Mouse (Mus musculus) spleen, adult 18-20 months (tissue): ENCODE results near the gene Pgrmc2.

Experiments used
- DNase-seq, 2 experiments: peaks; one replicate each; pipeline ENCODE4 v3.0.0; 2022; ENCODE audit warnings: mixed read lengths in 2 of 2

The Pgrmc2 gene

GRCm38 (mm10) chr3:41070519-41070918 is 12.3 kb downstream of the Pgrmc2 start:
- DNase-seq, result no peak

DNA sequence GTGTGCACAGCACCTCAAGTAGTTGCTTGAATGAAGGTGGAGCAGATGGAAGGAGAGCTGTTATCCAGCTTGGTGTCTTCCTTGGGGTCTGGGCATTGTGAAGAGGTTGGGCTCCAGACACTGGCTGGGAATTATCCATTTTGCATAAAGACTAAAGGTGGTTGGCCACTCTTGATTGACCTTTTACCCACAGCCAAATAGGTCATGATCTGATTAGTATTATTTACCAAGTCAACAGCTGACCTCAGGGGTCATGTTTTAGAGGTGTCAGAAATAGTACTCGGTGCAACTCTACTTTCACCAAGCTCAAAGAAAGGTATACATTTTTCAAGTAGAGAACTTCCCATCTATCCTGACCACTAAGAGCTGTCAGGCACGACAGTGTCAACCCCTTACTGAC is 17.5 kb downstream of the Pgrmc2 start:
- DNase-seq, result no peak

DNA sequence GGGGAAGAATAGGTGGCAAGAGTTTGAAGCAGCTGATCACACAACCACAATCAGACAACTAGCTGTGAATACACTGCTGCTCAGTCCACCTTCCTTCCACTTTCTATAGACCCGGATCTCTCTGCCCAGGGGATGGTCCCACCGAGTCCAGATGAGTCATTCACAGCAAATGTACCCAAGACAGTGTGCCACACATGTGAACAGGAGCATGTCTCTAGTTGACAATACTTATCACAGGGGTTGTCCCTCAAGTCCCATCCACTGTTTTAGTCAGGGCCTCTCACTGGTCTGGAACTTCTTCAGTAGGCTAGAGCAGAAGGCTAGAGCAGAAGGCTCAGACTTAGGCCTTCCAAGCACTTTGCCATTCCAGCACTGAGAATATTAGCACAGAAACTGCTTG is 20.1 kb downstream of the Pgrmc2 start:
- DNase-seq, result no peak

DNA sequence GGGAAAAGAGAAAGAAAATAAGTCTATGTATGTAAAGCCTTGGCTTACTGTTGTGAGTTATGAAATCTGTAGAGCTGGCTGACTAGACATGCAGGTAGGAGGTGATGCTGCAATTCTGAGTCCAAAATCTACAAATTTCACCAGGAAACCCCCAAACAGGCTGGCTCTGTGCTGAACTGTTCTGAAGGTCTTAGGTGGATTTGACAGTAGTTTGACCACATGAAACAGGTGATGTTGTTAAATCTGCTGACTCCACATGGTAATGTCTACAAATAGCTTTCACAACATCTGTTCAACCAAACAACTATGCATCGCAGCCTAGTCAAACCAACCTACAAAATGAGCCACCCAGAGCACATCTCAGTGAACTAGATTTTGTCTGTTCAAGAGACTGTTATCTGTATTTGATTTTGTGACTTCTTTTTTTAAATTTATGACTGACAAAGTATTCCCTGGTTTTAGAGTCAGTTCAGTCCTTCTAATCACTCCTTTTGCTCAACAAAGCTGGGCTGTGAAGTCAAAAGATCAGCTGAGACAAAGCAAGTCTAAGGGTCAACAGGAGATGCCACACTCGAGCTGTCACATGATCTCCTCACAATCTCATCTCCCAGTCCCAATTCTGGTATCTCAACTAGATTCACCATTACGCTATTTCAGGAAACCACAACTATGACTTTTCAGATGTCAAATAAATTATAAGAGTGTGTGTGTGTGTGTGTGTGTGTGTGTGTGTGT is 20.8 kb downstream of the Pgrmc2 start:
- DNase-seq, result no peak

DNA sequence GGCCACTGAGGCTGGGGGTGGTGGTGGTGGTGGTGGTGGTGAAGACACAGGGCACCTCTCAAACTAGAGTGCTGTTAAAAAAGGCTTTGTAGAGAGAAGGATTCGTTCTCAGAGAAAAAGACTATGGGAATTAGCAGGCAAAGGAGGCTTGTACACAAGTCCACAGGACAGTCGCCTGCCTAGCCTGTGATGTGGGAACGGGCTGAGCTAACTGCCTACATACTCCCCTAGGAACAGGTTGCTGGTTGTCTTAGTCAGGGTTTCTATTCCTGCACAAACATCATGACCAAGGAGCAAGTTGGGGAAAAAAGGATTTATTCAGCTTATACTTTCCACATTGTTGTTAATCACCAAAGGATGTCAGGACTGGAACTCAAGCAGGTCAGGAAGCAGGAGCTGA is 23.6 kb downstream of the Pgrmc2 start:
- no peak for DNase-seq

GRCm38 (mm10) chr3:41058395-41058794 is 24.5 kb downstream of the Pgrmc2 start:
- DNase-seq, result no peak

- no peak for DNase-seq
Measured at GRCm38 (mm10) chr3:41053334-41053733, 29.5 kb downstream of the Pgrmc2 start.

DNA sequence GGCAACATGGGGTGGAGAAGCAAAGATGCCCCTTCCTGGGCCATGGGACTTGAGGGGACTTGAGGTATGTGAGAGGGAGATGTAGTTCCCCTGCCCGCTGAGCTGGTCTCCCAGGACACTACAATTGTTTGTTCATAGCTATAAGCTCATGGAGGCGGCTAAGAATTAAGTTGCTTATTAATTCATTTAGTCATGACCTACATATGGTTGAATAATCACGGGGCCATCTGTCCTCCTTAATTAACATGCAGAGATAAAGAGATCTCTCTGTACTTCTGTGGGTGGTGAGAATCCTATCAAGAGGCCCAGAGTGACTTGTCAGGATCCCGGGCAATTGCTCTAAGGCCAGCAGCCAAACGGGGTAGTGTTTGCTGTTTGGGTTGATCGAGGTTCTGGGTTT is 35.0 kb downstream of the Pgrmc2 start:
- no peak for DNase-seq

DNA sequence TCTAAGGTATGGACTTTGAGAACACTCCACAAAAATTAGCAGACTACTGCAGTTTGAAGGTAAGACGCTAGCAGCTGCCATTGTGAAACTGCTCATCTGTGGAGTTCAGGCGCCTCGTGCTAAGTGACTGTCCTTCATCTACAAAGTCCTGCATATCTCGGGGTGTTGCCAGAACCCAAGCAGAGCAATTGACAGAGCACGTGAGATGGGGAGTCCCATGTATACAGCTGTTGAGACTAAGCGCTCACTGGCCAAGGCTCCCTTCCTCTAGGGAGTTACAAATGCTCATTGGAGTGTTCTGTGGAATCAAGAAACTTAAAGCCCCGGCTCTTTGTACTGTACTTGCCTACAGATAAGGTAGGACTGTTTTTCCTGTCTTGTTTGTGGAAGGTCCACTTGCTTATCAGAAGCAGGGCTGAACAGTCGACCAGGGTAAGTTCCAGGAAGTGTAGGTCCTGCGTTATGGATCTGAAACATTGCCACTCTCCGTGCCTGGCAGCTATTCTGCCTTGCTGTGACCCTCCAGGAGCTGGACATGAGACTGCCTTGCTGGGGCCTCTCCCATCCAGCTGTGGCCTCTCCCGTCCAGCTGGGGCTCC is 39.0 kb downstream of the Pgrmc2 start:
- no peak for DNase-seq

DNA sequence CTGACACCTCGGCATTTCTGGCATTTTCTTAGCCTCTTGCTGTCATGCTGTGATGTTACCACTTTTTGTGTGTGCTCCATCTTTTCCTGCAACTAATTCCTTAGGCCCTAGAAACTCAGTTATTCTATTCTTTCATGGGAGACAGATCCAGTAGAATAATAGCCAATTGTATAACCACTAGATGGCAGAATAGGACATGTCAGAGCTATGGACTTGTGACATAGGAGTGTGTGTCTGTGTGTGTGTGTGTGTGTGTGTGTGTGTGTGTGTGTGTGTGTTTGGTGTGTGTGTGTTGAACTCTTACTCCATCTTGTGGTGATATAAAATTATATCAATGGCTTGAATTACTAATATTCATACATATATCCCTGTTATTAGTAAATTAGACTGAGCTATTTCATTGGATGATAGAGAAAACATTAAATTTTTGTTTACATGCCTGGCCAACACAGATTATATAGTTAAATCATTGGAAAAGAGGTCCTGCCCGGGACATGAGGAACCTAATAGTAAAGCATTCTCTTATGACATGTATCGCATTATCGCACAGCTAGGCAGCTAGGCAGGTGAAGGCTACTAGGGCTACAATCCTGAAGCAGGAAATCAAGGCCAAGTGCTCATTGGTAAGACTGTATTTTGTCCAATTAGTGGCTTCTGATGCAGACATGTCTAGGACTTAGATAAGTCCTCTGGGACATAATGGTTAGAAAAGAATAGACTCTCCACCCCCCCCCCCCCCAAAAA is 40.5 kb downstream of the Pgrmc2 start:
- no peak for DNase-seq

DNA sequence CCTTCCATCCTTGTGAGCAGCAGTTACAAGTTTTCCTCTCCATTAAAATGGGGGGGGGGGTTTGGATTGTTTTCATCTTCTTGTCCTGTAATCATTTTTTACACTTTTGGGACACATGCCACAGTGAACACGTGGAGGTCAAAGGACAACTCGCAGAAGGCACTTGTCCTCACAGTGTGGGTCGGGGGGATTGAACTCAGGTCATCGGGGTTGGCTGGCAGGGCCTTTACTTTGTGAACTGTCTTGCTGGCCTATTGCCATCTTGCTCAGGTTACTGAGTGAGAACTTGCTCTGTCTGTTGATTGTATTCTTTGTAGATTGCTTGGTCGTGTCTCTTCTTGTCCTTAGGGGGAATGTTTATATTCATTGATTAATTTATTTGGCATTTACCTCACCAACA is 41.6 kb downstream of the Pgrmc2 start:
- DNase-seq, result no peak

GRCm38 (mm10) chr3:41038297-41038916 is 44.4 kb downstream of the Pgrmc2 start:
- DNase-seq, result no peak

DNA sequence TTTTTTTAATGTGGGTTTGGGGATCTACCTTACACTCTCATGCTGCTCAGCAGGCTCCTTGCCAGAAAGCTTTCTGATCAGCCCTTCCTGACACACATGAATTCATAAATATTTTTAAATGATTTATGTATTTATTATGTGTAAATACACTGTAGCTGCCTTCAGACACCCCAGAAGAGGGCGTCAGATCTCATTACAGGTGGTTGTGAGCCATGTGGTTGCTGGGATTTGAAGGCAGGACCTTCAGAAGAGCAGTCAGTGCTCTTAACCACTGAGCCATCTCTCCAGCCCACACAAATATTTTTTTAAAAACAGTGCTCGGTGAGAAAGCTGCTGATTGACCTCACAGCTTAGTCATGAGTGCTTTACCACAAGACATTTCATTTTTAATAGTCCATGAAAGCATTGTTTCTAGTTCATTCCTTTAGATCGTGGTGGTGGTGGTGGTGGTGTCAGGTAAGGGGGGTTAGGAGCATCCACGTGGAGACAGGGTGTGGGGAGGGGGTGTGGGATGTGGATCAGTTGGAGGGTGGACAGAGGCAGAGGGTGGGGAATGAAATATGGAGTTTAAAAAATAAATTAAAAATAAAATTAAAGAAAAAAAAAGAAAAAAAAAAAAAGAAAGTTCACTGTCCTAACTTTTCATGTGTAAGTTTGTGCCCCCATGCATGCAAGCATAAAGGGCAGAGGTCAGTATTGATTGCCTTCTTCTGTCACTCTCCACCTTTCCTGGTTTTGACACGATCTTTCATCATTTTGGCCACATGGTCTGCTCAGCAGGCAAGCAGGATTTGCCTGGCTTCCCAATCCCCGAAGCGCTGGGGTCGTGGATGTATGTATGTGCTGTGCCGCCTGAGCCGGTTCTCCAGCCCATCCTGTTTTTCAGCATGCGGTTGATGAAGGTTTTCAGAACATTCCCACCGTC is 51.3 kb downstream of the Pgrmc2 start:
- no peak for DNase-seq

DNA sequence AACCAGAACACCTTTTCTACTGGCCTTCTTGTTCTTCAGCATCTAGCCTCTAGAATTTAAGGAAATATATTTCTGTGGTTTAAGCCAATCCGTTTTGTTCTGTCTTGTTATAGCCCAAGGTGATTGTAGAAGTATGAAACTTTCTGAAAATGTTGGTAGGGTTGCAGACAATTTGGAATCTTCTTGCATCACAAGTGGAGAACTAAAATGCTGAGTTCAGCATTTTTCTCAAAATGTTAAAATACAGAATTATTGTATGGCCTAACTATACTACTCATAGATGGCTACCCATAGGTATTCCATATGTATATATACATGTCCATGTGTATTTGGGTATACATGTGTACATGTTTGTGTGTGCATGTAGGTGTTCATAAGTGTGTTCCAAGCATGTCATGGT is 52.1 kb downstream of the Pgrmc2 start:
- no peak for DNase-seq

DNA sequence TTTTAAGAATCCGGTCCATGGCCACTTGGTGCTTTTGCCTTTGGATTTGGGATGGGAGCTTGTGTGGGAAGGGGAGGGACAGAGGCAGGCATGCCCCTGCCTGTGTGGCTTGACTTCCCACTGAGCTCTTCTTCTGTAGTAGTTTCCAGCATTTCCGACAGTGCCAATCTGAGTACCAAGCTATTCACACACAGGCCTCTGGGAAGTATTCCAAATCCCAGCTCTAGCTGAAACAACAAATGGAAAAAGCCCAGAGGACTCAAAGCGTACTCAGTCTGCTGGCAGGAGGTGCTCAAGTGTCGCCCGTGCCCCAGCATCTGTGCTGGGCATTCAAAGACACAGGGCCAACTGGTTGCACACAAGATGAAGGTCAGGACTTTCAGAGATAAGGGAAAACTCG is 60.9 kb downstream of the Pgrmc2 start:
- DNase-seq, result no peak

DNA sequence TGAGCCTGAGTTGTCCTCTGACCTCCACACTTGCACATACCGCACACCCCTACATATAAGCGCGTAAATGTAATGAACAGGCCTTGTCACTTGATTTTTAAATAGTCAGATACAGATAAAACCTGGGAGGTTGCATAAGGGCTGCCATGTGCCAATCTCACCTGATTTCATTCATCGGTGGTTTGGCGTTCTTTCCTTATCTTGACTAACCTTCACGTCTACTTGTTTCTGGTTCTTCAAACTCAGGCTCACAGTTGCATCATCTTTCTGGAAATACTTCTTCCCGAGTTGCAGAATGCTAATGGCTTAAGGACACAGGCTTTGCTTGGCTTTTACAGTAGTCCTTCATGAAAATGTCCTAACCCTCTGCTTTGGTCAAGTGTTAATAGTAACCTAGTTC is 62.2 kb downstream of the Pgrmc2 start:
- no peak for DNase-seq

DNA sequence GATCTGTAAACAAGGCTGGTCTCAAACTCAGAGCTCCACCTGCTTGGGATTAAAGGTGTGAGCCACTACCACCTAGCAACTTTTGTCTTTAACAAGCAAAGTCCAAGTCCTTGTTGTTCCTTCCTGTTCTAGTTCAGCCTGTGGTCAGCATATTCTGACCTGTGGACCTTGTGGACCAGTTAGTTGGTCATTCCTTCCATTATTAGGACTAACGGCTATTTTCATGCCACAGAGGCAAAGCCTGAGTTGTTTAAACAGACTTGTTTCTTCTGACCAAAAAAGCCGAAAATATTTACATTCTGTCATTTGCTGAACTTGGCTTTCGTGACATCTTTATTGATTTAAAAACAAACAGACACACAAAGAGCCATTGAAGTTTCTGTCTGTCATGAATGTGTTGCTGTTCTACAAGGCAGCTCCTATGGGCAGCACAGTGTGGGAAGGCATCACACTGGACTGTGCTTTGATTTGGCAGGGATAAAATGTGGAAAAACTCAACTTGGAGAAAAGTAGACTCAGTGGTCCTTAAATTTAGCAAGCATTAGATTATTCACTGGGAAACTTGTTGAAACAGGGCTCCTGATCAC is 64.7 kb downstream of the Pgrmc2 start:
- no peak for DNase-seq
